Mouse (Mus musculus) MEL (cell line): ENCODE measurements around the gene Bcas3. TPM values are rescaled to one million over a fixed set of nuclear protein-coding genes. Genes with fewer than 3 reads are reported as not detected.

Experiments
- DNase-seq: peaks from one replicate; pipeline ENCODE4 v3.0.0; 2011; ENCODE audit warnings: low read depth, low spot score
- H3K27ac ChIP-seq: 2 replicates; pipeline ENCODE4 v1.5.1; 2012; ENCODE audit warnings: low read depth, mild to moderate bottlenecking, control low read depth, low read length, moderate library complexity; ENCODE audit not compliant: control insufficient read depth
- H3K27me3 ChIP-seq, 2 experiments: fragments of 150-350 bp in 1 of 2; sonication (generic) in 1 of 2; 2 replicates each; pipeline ENCODE4 v1.6.1; 2012; ENCODE audit warnings: low read length in 2 of 2, mild to moderate bottlenecking in 2 of 2, improper control_type of control experiment in 1 of 2, moderate library complexity in 1 of 2; ENCODE audit not compliant: insufficient read depth in 2 of 2, control insufficient read depth in 1 of 2
- H3K36me3 ChIP-seq, 2 experiments: 2 replicates each; pipeline ENCODE4 v1.6.1; 2012 to 2014; ENCODE audit warnings: low read length in 2 of 2, improper control_type of control experiment in 1 of 2, inconsistent platforms in 1 of 2, mild to moderate bottlenecking in 1 of 2; ENCODE audit not compliant: insufficient read depth in 2 of 2, control insufficient read depth in 1 of 2
- H3K4me1 ChIP-seq, 2 experiments: fragments of 150-350 bp in 1 of 2; sonication (generic) in 1 of 2; 2 replicates each; pipeline ENCODE4 v1.6.1; 2012; ENCODE audit warnings: low read length in 2 of 2, improper control_type of control experiment in 1 of 2, mild to moderate bottlenecking in 1 of 2; ENCODE audit not compliant: insufficient read depth in 2 of 2, control insufficient read depth in 1 of 2
- H3K4me3 ChIP-seq, 2 experiments: fragments of 150-350 bp in 1 of 2; sonication (generic) in 1 of 2; 2 replicates each; pipeline ENCODE4 v1.5.1; 2012; ENCODE audit warnings: low read depth in 2 of 2, low read length in 2 of 2, mild to moderate bottlenecking in 2 of 2, moderate library complexity in 2 of 2, control low read depth in 1 of 2, improper control_type of control experiment in 1 of 2; ENCODE audit not compliant: control insufficient read depth in 1 of 2, insufficient read depth in 1 of 2
- H3K79me2 ChIP-seq: 2 replicates; pipeline ENCODE4 v1.6.1; 2012; ENCODE audit warnings: mild to moderate bottlenecking, low read length, moderate library complexity; ENCODE audit not compliant: control insufficient read depth, poor library complexity, insufficient read depth
- H3K9ac ChIP-seq: 2 replicates; pipeline ENCODE4 v1.6.1; 2012; ENCODE audit warnings: low read depth, mild to moderate bottlenecking, control low read depth, low read length, moderate library complexity; ENCODE audit not compliant: control insufficient read depth, poor library complexity, severe bottlenecking
- H3K9me3 ChIP-seq: fragments of 150-350 bp; sonication (generic); replicated peaks from 2 replicates; pipeline ENCODE4 v1.6.1; 2012; ENCODE audit warnings: mild to moderate bottlenecking, low read length, improper control_type of control experiment, moderate library complexity; ENCODE audit not compliant: insufficient read depth
- CHD1 ChIP-seq: IDR thresholded peaks from 2 replicates; pipeline ENCODE4 v1.6.1; 2012; ENCODE audit warnings: low read depth, mild to moderate bottlenecking, inconsistent platforms, low read length, improper control_type of control experiment
- E2F4 ChIP-seq: IDR thresholded peaks from 2 replicates; pipeline ENCODE4 v1.6.1; 2011; ENCODE audit warnings: low read depth, low read length, improper control_type of control experiment, borderline replicate concordance
- EP300 ChIP-seq, 2 experiments: IDR thresholded peaks; 2 replicates each; pipeline ENCODE4 v1.6.1; 2011; ENCODE audit warnings: improper control_type of control experiment in 2 of 2, low read length in 2 of 2, low read depth in 1 of 2, mild to moderate bottlenecking in 1 of 2
- GATA1 ChIP-seq: IDR thresholded peaks from 2 replicates; pipeline ENCODE4 v1.6.1; 2011; ENCODE audit warnings: low read depth, low read length, improper control_type of control experiment
- HCFC1 ChIP-seq: IDR thresholded peaks from 2 replicates; pipeline ENCODE4 v1.6.1; 2012; ENCODE audit warnings: low read depth, mild to moderate bottlenecking, inconsistent platforms, low read length, improper control_type of control experiment, moderate library complexity
- MAFK ChIP-seq: IDR thresholded peaks from 2 replicates; pipeline ENCODE4 v1.6.1; 2011; ENCODE audit warnings: low read depth, mild to moderate bottlenecking, low read length, improper control_type of control experiment, borderline replicate concordance
- MEF2A ChIP-seq: IDR thresholded peaks from 2 replicates; pipeline ENCODE4 v1.6.1; 2014; ENCODE audit warnings: low read depth, mild to moderate bottlenecking, inconsistent platforms, low read length, improper control_type of control experiment; ENCODE audit not compliant: poor library complexity, insufficient replicate concordance, severe bottlenecking; ENCODE audit errors: extremely low read depth
- MYC ChIP-seq: IDR thresholded peaks from 2 replicates; pipeline ENCODE4 v1.6.1; 2011; ENCODE audit warnings: low read depth, mild to moderate bottlenecking, low read length, improper control_type of control experiment, moderate library complexity
- NRF1 ChIP-seq: IDR thresholded peaks from 2 replicates; pipeline ENCODE4 v1.6.1; 2014; ENCODE audit warnings: low read depth, mild to moderate bottlenecking, inconsistent platforms, low read length, improper control_type of control experiment, moderate library complexity; ENCODE audit not compliant: poor library complexity, insufficient read depth, severe bottlenecking
- POLR2AphosphoS2 ChIP-seq: IDR thresholded peaks from 2 replicates; pipeline ENCODE4 v1.6.1; 2011; ENCODE audit warnings: low read length, improper control_type of control experiment
- POLR2AphosphoS5 ChIP-seq: IDR thresholded peaks from 2 replicates; pipeline ENCODE4 v1.6.1; 2012; ENCODE audit warnings: low read depth, borderline replicate concordance, mild to moderate bottlenecking, inconsistent platforms, low read length, moderate library complexity, mixed read lengths
- RAD21 ChIP-seq: IDR thresholded peaks from 2 replicates; pipeline ENCODE4 v1.6.1; 2011; ENCODE audit warnings: mild to moderate bottlenecking, low read depth, low read length, improper control_type of control experiment
- RCOR1 ChIP-seq: IDR thresholded peaks from 2 replicates; pipeline ENCODE4 v1.6.1; 2012; ENCODE audit warnings: low read depth, mild to moderate bottlenecking, inconsistent platforms, low read length, improper control_type of control experiment
- SIN3A ChIP-seq: IDR thresholded peaks from 2 replicates; pipeline ENCODE4 v1.6.1; 2012; ENCODE audit warnings: low read length, improper control_type of control experiment, inconsistent platforms
- TAL1 ChIP-seq: IDR thresholded peaks from 2 replicates; pipeline ENCODE4 v1.6.1; 2012; ENCODE audit warnings: mild to moderate bottlenecking, inconsistent platforms, low read length, moderate library complexity, mixed read lengths
- TBP ChIP-seq: IDR thresholded peaks from 2 replicates; pipeline ENCODE4 v1.8.0; 2011; ENCODE audit warnings: low read depth, low read length, improper control_type of control experiment
- UBTF ChIP-seq: IDR thresholded peaks from 2 replicates; pipeline ENCODE4 v1.6.1; 2012; ENCODE audit warnings: low read depth, mild to moderate bottlenecking, inconsistent platforms, low read length, improper control_type of control experiment, moderate library complexity, borderline replicate concordance; ENCODE audit not compliant: insufficient read depth
- ZKSCAN1 ChIP-seq: IDR thresholded peaks from 2 replicates; pipeline ENCODE4 v1.6.1; 2012; ENCODE audit warnings: low read depth, mild to moderate bottlenecking, inconsistent platforms, low read length, improper control_type of control experiment, moderate library complexity
- ZMIZ1 ChIP-seq: IDR thresholded peaks from 2 replicates; pipeline ENCODE4 v1.6.1; 2012; ENCODE audit warnings: low read depth, mild to moderate bottlenecking, inconsistent platforms, low read length, improper control_type of control experiment, moderate library complexity
- polyA plus RNA-seq, 2 experiments: library from polyadenylated mRNA; stranded (reverse) in 1 of 2; unstranded in 1 of 2; fragments of >175 nt in 1 of 2; fragments of >200 nt in 1 of 2; gene quantifications; 2 replicates each; pipeline versions ENCODE4 v1.2.1 to v1.2.4; 2012; ENCODE audit warnings: low replicate concordance in 2 of 2, low read depth in 1 of 2; ENCODE audit not compliant: insufficient read length in 2 of 2, insufficient read depth in 1 of 2, missing spikeins in 1 of 2
- total RNA-seq: library from RNA; depleted of rRNA; stranded (reverse); fragments of 300-350 nt; gene quantifications from 2 replicates; pipeline ENCODE4 v1.2.3, GENCODE M21; 2012

The Bcas3 gene
- total and polyA plus RNA-seq, 3 experiments = 8.6 to 14.7 TPM; not detected in 1

DNA sequence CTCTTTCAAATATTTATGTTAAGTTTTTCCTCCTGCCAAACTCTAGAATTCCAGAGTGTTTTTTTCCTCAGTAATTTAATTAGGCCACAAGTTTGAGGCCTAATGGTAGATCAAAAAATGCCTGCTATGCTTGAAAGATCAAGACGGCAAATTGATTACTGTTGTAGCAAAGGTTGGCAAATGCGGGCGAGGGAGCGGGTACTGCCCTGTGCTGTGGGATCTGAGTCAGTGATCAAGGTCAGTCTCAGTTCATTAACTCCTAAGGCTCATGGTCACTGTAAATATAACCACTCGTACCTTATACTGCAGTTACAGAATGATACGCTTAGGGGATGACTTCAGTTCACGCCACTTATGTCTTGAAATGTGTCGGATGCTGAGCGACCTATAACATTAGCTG, 296.4 kb downstream of the Bcas3 start:
- H3K27me3 ChIP-seq = no peaks in the 10 kb centered on the region
- peaks cover 0 to 8% of the 10 kb centered on the region in 2 experiments; a peak in 2 of 4 replicates for H3K36me3 ChIP-seq
- H3K27ac ChIP-seq = no peak overlapping the region
- no peak for DNase-seq
- H3K79me2 ChIP-seq = no peaks in the 10 kb centered on the region
- no peak overlapping the region for H3K4me3 ChIP-seq
- no peaks in the 10 kb centered on the region for H3K9me3 ChIP-seq
- no peak overlapping the region for H3K9ac ChIP-seq
- peaks cover 4 to 8% of the 10 kb centered on the region in 2 experiments for H3K4me1 ChIP-seq
- TF ChIP-seq MYC = no peak
- no peak for TF ChIP-seq MAFK
- TF ChIP-seq GATA1 = no peak
- TF ChIP-seq HCFC1 = no peak
- TF ChIP-seq E2F4 = no peak
- TF ChIP-seq CHD1 = no peak
- no peak for TF ChIP-seq ZKSCAN1
- no peak for TF ChIP-seq ZMIZ1
- no peak for TF ChIP-seq POLR2AphosphoS2
- TF ChIP-seq UBTF = no peak
- no peak for TF ChIP-seq RAD21

DNA sequence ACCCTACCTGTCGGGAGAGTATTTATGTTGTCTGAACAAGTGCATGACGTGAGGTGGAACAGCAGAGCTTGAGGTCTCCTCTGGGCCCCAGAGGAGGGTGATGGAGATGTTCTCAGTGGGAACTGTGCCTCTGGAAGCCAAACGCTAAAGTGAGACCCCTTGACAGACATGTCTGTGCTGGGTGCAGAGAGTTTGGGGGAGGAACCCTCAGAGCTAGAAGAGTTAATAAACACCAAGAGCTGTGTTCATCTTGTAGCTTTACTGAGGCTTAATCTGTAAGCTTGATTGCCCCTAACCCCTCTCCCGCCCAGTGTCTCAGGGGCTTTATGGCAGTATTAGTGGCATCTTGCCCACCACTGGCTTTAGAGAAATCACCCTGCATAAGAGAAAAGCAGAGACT, 304.5 kb downstream of the Bcas3 start:
- H3K4me3 ChIP-seq = no peak overlapping the region
- H3K4me1 ChIP-seq = no peaks in the 10 kb centered on the region
- no peaks in the 10 kb centered on the region for H3K27me3 ChIP-seq
- no peak overlapping the region for H3K27ac ChIP-seq
- H3K79me2 ChIP-seq = no peaks in the 10 kb centered on the region
- TF ChIP-seq E2F4 (no peak), ZMIZ1 (no peak), NRF1 (no peak), TAL1 (no peak), UBTF (no peak), TBP (no peak), POLR2AphosphoS5 (no peak), MYC (no peak), RCOR1 (no peak), MEF2A (no peak), SIN3A (no peak), EP300 (IDR thresholded peaks at IDR 0.05; ENCODE audit: low read depth in 1 of 2, low read length in 2 of 2) (no peak)
- no peak for DNase-seq
- H3K9ac ChIP-seq = no peak overlapping the region
- no peaks in the 10 kb centered on the region for H3K9me3 ChIP-seq
- no peaks in the 10 kb centered on the region for H3K36me3 ChIP-seq
